Mouse (Mus musculus) left cerebral cortex, postnatal 4 days (tissue): ENCODE measurements around the gene Asb6. TPM values are rescaled to one million over a fixed set of nuclear protein-coding genes. Genes with fewer than 3 reads are reported as not detected.

Source experiments
- total RNA-seq, 2 experiments: library from RNA; stranded (reverse); gene quantifications; 2 replicates each; pipeline ENCODE4 v1.2.3; 2021

Gene Asb6
- total RNA-seq, 2 experiments from 2014 or later = 29.2 to 33.2 TPM

Other genes starting within 250 kb of the Asb6 start
- gene Cstad, start 235.3 kb downstream of the Asb6 start, total RNA-seq = 1 to 10 TPM; 3.0 to 3.7 TPM
- 1 to 10 TPM; 2.1 to 2.5 TPM for gene 1700001O22Rik, start 26.7 kb downstream of the Asb6 start, total RNA-seq
- gene Ntmt1, start 22.5 kb downstream of the Asb6 start, total RNA-seq = 10 to 100 TPM; 55.6 to 58.9 TPM
- 1 to 10 TPM; 2.5 to 3.7 TPM for gene Prrx2, start 4.6 kb upstream of the Asb6 start, total RNA-seq
- gene Ptges, start 99.5 kb upstream of the Asb6 start, total RNA-seq = 1 to 10 TPM; 4.9 to 6.9 TPM
- 10 to 100 TPM; 28.5 to 28.9 TPM for gene Tor1b, start 122.6 kb upstream of the Asb6 start, total RNA-seq
- 10 to 100 TPM; 44.7 to 48.7 TPM for gene Tor1a, start 137.6 kb upstream of the Asb6 start, total RNA-seq
- 10 to 100 TPM; 52.1 to 55.8 TPM for gene BC005624, start 151.9 kb upstream of the Asb6 start, total RNA-seq
- gene Usp20, start 151.9 kb upstream of the Asb6 start, total RNA-seq = 10 to 100 TPM; 54.7 to 61.3 TPM